Mouse (Mus musculus): ENCODE results near the gene Rnft1. TPM values are rescaled to one million over a fixed set of nuclear protein-coding genes. Genes with fewer than 3 reads are reported as not detected.
"Not testable (repeated sequence)": the region's sequence is repeated elsewhere in the genome, so short reads cannot be mapped to it uniquely, and the experiment has no call there.

Gene Rnft1
- total and polyA plus RNA-seq, 3 experiments, result 38.1 to 42.0 TPM; not detected in 1

- TF ChIP-seq POLR2AphosphoS5 (IDR thresholded peaks at IDR 0.05; ENCODE audit: borderline replicate concordance, low read depth, low read length) (no peak), ZC3H11A (IDR thresholded peaks at IDR 0.05; ENCODE audit: low read depth, low read length) (peak; percentile 53; the same call in 1 of the 2 replicates), ZMIZ1 (IDR thresholded peaks at IDR 0.05; ENCODE audit: low read depth, low read length) (no peak), E2F4 (IDR thresholded peaks at IDR 0.05; ENCODE audit: borderline replicate concordance, low read depth, low read length) (no peak), CTCF (IDR thresholded peaks at IDR 0.05 in 2 of 3, conservative IDR thresholded peaks at IDR 0.05 in 1 of 3; ENCODE audit: control insufficient read depth in 1 of 3, insufficient read depth in 1 of 3, low read depth in 2 of 3, low read length in 3 of 3, poor library complexity in 1 of 3, severe bottlenecking in 1 of 3) (peak; percentile 72 to 78 (median 75)), RAD21 (IDR thresholded peaks at IDR 0.05; ENCODE audit: low read depth, low read length) (peak; percentile 68), CHD2 (IDR thresholded peaks at IDR 0.05; ENCODE audit: low read length) (no peak), ZNF384 (IDR thresholded peaks at IDR 0.05; ENCODE audit: low read depth, low read length) (0 out of 2 replicates have a peak, but pooled peaks have one; percentile 13), EP300 (IDR thresholded peaks at IDR 0.05; ENCODE audit: low read depth in 1 of 2, low read length in 2 of 2) (no peak), JUND (IDR thresholded peaks at IDR 0.05; ENCODE audit: low read depth, low read length) (no peak), GABPA (IDR thresholded peaks at IDR 0.05; ENCODE audit: low read depth, low read length) (no peak), POLR2AphosphoS2 (IDR thresholded peaks at IDR 0.05; ENCODE audit: low read length) (no peak), SMC3 (IDR thresholded peaks at IDR 0.05; ENCODE audit: low read depth, low read length) (peak; percentile 71), POLR2A (IDR thresholded peaks at IDR 0.05; ENCODE audit: control insufficient read depth in 1 of 2, insufficient read depth in 1 of 2, low read depth in 1 of 2, low read length in 2 of 2, poor library complexity in 1 of 2) (no peak), UBTF (IDR thresholded peaks at IDR 0.05; ENCODE audit: borderline replicate concordance, insufficient read depth, low read depth, low read length) (no peak), MAZ (IDR thresholded peaks at IDR 0.05; ENCODE audit: low read depth, low read length) (no peak), ZKSCAN1 (IDR thresholded peaks at IDR 0.05; ENCODE audit: low read depth, low read length) (no peak), KAT2A (conservative IDR thresholded peaks at IDR 0.05; ENCODE audit: low read depth, low read length) (no peak)
- Histone ChIP-seq H3K4me1 (ENCODE audit: control insufficient read depth in 1 of 2, insufficient read depth in 2 of 2, low read length in 2 of 2) (no peaks in the 10 kb centered on the region), H3K36me3 (ENCODE audit: control insufficient read depth in 1 of 2, insufficient read depth in 2 of 2, low read length in 2 of 2) (no peaks in the 10 kb centered on the region), H3K9me3 (replicated peaks; ENCODE audit: insufficient read depth, low read length) (no peaks in the 10 kb centered on the region), H3K9ac (ENCODE audit: control insufficient read depth, low read depth, low read length, poor library complexity, severe bottlenecking) (no peak overlapping the region), H3K79me2 (ENCODE audit: control insufficient read depth, insufficient read depth, low read length, poor library complexity) (no peaks in the 10 kb centered on the region), H3K27me3 (ENCODE audit: control insufficient read depth in 1 of 2, insufficient read depth in 2 of 2, low read length in 2 of 2) (no peaks in the 10 kb centered on the region), H3K4me3 (ENCODE audit: control insufficient read depth in 1 of 2, insufficient read depth in 1 of 2, low read depth in 2 of 2, low read length in 2 of 2) (no peak overlapping the region), H3K27ac (ENCODE audit: control insufficient read depth, low read depth, low read length) (no peak overlapping the region)
- peak; percentile 83 for DNase-seq (ENCODE audit: low read depth, low spot score)
Observed at GRCm38 (mm10) chr11:86462579-86462978, 21.9 kb upstream of the Rnft1 start.

GRCm38 (mm10) chr11:86464275-86464674 lies 20.2 kb upstream of the Rnft1 start:
- H3K36me3 ChIP-seq (ENCODE audit: control insufficient read depth in 1 of 2, insufficient read depth in 2 of 2, low read length in 2 of 2); H3K4me3 ChIP-seq (ENCODE audit: control insufficient read depth in 1 of 2, insufficient read depth in 1 of 2, low read depth in 2 of 2, low read length in 2 of 2); H3K4me1 ChIP-seq (ENCODE audit: control insufficient read depth in 1 of 2, insufficient read depth in 2 of 2, low read length in 2 of 2); H3K9ac ChIP-seq (ENCODE audit: control insufficient read depth, low read depth, low read length, poor library complexity, severe bottlenecking); H3K27ac ChIP-seq (ENCODE audit: control insufficient read depth, low read depth, low read length); H3K79me2 ChIP-seq (ENCODE audit: control insufficient read depth, insufficient read depth, low read length, poor library complexity); H3K9me3 ChIP-seq (replicated peaks; ENCODE audit: insufficient read depth, low read length); H3K27me3 ChIP-seq (ENCODE audit: control insufficient read depth in 1 of 2, insufficient read depth in 2 of 2, low read length in 2 of 2): not testable (repeated sequence)
- peak; percentile 92 for DNase-seq (ENCODE audit: low read depth, low spot score)
- peak; percentile 51 to 72 (median 60) for TF ChIP-seq CTCF (IDR thresholded peaks at IDR 0.05 in 2 of 3, conservative IDR thresholded peaks at IDR 0.05 in 1 of 3; ENCODE audit: control insufficient read depth in 1 of 3, insufficient read depth in 1 of 3, low read depth in 2 of 3, low read length in 3 of 3, poor library complexity in 1 of 3, severe bottlenecking in 1 of 3)
- peak; percentile 88 for TF ChIP-seq ZNF384 (IDR thresholded peaks at IDR 0.05; ENCODE audit: low read depth, low read length)
- TF ChIP-seq ZC3H11A (IDR thresholded peaks at IDR 0.05; ENCODE audit: low read depth, low read length), result peak; percentile 53
- peak; percentile 69 for TF ChIP-seq RAD21 (IDR thresholded peaks at IDR 0.05; ENCODE audit: low read depth, low read length)
- TF ChIP-seq SMC3 (IDR thresholded peaks at IDR 0.05; ENCODE audit: low read depth, low read length), result peak; percentile 77
